Mouse (Mus musculus) brain, embryonic 14.5 days (tissue): ENCODE measurements around the gene Ifi27.

Experiments used
- CTCF ChIP-seq: fragments of 200-500 bp; IDR thresholded peaks from 2 replicates; pipeline ENCODE4 v1.5.1; 2012; ENCODE audit warnings: inconsistent platforms, mild to moderate bottlenecking, moderate library complexity, borderline replicate concordance; ENCODE audit not compliant: insufficient read depth, insufficient read length; ENCODE audit errors: extremely low read depth
- POLR2A ChIP-seq: fragments of 200-500 bp; IDR thresholded peaks from 2 replicates; pipeline ENCODE4 v1.6.1; 2012; ENCODE audit warnings: mild to moderate bottlenecking, inconsistent platforms, borderline replicate concordance; ENCODE audit not compliant: poor library complexity, insufficient read depth, insufficient read length, severe bottlenecking; ENCODE audit errors: extremely low read depth

GRCm38 (mm10) chr12:103437601-103438000 lies 3.6 kb downstream of the Ifi27 start:
- TF ChIP-seq CTCF, result no peak
- no peak for TF ChIP-seq POLR2A
